Mouse (Mus musculus): ENCODE data around the gene Kcnn4. TPM values are rescaled to one million over a fixed set of nuclear protein-coding genes. Genes with fewer than 3 reads are reported as not detected.
A peak's percentile ranks its signal among the peaks of the same experiment; 100 is the strongest.

Kcnn4 gene
- total RNA-seq, 4 experiments from 2014 or later: 0.70 to 2.0 (median 1.2) TPM

DNA sequence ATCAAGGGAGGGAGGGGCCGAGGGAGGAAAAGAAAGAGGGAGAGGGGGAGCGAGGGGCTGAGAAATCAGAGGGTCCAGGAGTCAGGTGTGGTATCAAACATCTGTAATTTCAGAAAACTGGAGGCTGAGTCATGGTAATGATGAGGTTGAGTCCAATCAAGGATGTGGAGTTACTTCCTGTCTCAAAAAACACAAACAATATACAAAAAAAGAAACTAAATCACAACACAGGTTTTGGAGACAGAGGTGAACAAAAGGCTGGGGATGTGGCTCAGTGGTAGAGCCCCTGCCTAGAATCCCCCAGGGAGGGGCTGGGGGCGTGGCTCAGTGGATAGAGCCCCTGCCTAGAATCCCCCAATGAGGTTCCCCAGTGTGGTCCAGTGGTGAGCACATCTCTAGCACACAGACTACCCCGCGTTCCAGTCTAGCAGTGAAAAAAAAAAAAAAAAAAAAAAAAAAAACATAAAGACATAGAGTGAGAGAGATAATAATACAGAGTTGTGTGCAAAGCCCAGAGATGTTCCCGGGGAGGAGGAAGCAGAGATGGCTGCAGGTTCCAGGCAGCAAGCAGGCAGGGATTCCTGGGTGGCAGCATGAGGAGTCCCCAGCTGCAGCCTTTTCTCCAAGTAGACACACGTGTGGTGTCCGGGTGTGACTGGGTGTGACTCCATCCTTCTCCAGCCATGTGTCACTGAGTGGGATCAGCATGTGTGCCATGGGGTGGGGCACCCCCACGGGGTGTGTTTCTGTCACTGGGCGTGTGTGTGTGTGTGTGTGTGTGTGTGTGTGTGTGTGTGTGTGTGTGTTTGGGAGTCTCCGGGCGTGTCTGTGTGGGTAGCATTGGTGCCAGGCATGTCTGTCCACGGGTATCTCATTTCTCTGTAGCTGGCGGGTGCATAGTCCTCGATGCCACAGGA is 3.1 kb upstream of the Kcnn4 start:
- no peak for DNase-seq

DNA sequence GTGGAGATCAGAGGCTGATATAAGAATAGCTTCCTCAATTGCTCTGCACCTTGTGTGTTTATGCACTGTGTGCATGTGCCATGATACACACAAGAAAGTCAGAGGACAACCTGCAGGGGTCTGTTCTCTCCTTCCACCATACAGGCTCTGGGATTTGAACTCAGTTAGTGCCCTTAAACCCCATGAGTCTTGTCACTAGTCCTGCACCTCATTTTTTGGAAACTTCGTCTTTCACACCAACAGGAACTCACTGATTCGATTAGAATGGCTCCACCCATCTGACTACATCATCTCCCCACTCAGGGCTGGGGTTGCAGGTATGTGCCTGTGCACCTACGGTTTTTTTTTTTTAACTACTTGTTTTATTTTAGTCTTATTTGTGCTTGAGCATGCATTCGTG is 1.8 kb upstream of the Kcnn4 start:
- DNase-seq: no peak

DNA sequence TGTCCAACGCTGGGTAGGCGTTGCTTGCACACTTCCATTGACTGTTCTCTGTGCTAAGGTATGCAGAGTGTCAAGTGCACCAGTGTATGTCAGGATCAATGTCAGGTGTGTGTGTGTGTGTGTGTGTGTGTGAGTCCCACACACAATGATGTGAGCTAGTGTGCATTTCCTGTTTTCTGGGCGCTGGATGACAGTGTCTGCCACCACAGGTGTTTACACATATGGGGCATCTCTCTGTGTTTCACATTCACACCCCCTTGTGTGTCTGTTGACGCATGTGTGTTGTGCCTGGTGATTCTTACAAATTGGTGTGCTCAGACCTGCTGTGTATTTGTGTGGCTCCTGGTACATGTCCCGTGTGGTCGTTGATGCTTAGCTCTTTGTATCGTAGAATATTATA is 1.1 kb upstream of the Kcnn4 start:
- no peak for DNase-seq

DNA sequence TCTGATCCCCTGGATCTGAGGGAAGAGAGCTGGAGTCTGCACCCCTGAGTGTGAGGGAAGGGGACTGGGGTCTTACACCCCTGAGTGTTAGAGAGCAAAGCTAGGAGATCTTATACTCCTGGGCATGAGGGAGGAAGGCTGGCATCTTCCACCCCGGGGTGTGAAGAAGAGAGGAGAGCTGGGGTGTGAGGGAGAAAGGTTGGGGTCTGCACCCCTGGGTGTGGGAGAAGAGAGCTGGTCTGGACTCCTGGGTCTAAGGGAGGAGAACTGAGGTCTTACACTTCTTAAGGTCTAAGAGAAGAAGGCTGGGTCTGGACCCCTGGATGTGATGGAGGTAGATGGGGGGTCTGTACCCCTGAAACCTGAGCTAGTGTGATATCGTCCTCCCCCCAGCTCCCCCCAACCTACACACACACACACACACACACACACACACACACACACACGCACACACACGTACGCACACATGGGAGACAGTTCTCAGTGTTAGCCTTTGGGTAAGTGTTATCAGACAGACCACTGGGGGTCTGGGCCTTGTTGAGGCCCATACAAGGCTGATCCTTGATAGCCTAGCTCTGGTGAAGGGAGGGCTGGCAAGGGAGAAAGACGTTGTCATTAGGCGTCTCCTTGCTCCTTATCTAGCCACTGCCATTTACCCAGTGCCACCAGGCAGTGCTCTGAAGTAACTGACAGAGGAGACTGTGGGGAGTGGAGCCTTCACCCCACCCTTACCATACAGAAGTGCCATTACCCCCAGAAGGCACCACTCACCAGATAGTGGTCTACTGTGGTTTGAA is 1.1 kb downstream of the Kcnn4 start:
- no peak for DNase-seq

DNA sequence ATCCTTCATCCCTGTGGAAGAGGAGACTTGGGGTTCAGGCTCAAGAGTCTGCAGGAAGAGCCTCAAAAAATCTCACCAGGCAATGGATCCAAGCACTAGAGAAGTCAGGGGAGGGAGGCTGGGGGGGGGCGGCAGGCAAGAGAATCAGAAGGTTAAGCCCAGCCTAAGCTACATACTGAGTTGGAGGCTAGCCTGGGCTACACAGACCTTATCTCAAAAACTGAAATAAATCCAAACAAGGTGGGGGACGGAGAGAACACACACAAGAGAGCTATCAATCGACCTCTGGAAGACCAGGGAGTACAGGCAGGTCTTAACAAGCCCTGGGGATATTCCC is 1.7 kb downstream of the Kcnn4 start:
- DNase-seq: no peak

DNA sequence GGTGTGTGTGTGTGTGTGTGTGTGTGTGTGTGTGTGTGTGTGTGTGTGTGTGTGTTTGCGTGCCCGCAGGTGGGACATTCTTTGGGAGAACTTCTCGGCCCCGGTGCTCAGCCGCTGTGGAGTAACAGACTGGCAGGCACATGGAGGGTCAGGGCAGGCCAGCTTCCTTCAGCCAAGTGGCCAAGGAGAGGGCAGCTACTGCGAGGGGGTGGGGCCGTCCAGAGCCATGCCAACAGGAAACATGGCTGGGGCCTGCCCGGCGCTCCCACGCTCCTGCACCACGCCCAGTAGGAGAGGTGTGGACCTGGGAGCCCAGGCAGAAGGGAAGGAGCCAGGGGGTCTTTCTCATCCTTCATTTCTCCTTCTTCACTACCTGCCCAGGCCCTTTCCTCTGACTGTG is 2.2 kb downstream of the Kcnn4 start:
- DNase-seq: no peak

DNA sequence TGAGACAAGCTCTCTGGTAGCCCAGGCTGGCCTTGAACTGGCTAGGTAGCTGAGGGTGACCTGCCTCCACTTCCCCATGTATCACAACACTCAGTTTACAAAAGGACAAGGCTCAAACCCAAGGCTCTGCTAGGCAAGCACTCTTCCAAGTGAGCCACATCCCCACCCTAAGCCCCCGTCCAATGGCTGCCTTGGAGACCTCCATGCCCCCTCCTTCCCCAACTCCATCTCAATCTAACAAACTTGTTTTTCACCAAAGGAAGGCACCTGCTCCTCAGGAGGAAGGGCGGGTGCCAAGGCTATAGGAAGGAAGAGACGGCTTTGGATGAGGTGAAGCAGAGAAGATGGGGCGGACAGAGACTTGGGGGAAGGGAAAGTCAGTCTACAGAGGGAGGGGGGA is 2.7 kb downstream of the Kcnn4 start:
- DNase-seq: no peak

DNA sequence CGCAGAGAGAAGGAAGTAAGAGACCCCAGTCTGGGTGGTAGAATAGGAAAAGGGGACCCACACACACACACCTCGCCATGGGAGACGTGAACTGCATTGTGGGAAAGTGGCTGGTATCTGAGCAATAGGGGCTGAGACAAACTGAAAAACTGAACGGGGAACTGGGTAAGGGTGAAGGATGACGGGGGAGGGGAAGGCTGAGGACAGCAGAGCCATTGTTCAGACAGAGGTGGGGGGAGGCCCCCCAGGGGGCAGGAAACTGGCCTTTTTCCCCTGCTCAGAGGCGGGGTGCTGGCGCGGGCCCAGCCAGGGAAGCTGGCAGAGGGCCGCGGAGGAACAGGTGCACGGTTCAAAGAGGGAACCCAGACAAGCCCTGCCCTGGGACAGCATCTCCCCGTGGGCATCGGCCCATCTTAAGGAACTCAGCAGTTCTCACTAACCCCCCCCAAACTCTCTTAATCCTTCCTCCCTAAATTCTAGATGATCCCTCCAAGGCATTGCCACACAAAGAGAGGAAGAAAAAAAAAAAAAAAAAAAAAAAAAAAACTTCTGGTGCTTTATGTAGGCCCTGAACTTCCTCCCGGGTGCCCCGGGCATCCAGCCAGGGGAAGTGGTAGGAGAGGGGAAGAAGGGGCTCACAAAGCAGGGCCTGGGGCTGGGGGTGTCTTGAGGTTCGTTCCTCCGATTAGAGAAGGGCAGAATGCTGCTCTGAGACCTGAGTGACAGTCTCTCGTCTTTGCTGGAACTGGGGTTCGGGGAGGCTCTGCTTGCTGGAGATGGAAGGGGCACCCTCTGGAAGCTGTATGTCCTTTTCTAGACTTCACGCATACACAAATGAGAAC is 3.7 kb downstream of the Kcnn4 start:
- no peak for DNase-seq

DNA sequence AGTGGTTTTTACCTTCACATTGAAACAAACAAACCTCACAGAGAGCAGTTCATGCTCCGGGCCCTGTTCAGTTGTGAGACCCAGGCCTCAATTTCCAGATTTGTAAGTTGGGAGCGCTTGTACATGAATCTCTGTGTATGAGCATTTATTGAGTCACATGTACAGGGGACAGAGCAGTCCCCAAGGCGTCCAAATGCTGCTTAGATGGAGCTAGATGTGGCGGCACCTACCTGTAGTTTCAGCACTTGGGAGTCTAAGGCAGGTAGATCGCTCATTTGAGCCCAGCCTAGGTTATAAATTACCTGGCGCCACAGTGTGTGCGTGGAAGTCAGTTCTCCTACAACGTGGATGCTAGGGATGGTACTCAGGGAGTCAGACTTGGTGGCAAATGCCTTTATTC is 6.4 kb downstream of the Kcnn4 start:
- no peak for DNase-seq

DNA sequence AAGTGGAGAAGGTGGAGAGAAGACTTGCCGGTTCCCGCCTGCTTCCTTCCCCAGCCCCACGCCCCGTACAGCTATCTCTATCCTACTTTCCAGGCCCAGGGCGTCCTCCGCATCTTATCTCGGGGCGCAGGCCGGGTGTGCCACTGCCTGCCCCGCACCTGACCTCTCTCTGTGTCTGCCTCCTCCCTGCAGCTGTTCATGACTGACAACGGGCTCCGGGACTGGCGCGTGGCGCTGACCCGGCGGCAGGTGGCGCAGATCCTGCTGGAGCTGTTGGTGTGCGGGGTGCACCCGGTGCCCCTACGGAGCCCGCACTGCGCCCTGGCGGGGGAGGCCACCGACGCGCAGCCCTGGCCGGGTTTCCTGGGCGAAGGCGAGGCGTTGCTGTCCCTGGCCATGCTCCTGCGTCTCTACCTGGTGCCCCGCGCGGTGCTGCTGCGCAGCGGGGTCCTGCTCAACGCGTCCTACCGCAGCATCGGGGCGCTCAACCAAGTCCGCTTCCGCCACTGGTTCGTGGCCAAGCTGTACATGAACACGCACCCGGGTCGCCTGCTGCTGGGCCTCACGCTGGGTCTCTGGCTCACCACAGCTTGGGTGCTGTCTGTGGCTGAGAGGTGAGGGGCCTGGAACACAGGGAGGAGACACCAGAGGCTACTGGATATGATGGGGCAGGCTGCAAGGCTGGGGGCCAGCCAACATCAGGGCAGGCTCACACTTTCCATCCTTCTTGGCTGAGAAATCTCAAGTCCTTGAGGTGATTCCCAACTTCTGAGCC is 7.2 kb downstream of the Kcnn4 start:
- DNase-seq: no peak

DNA sequence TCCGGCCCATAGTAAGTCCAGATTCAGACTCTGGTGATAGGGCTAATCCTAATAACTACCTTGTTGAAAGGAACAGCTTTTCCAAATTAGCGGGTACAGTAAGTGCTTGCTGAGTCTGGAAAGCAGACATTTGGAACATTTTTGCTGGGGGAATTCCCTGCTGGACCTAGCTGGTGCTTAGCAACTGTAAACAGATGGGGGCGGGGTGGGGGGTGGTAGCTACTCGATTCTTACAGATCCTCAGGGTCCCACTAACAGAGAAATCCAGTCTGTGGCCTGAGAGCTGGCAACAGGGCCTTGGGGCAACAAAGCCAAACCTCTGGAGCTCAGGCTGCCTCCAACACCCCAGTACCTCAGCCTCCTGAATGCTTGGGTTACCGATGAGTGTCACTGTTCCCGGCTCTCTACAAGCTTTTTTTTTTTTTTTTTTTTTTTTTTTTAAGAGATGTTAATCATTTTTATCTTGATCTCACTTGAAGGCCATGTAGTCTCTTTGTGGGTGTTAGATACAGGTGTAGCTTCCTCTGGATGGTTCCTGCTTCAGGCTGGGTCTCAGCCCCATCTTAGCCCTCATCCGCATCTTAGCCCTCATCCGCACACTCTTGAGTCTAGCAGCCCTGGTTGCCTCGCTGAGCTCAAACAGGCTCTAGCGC is 8.1 kb downstream of the Kcnn4 start:
- DNase-seq: no peak

DNA sequence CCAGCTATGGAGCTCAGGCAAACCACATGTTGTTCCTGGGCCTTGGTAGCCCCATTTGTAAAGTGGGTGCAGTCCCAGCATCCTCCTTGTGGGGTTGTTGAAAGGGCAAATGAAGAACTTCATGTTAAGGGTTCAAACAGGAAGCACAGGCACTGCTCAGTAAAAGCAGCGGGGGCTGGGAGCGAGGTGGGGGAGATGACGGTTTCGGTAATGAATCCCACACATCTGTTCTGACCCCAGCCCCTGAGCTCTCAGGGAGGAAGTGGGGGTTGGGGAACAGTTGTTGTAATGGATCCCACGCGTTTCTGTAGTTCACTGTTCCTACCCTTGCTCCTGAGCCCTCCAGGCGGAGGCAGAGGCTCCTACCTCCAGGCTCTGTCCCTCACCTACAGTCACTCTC is 9.9 kb downstream of the Kcnn4 start:
- DNase-seq: no peak

DNA sequence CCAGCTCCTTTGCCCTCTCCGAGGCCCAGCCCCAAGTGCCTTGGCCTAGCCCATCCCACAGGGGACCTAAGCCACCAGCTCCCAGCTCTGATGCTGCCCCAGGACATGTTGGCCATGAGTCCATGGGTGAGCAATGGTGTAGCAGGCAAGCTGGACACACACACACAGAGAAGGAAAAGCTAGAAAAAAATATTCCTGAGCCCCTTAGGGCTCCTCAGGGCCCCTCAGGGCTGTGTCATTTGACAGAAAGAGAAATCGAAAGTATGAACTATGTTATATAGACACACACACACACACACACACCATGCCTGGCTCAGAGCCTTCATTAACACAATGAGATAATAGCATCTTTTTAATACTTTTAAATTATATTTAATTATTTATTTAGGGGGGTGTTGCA is 10.3 kb downstream of the Kcnn4 start:
- no peak for DNase-seq

DNA sequence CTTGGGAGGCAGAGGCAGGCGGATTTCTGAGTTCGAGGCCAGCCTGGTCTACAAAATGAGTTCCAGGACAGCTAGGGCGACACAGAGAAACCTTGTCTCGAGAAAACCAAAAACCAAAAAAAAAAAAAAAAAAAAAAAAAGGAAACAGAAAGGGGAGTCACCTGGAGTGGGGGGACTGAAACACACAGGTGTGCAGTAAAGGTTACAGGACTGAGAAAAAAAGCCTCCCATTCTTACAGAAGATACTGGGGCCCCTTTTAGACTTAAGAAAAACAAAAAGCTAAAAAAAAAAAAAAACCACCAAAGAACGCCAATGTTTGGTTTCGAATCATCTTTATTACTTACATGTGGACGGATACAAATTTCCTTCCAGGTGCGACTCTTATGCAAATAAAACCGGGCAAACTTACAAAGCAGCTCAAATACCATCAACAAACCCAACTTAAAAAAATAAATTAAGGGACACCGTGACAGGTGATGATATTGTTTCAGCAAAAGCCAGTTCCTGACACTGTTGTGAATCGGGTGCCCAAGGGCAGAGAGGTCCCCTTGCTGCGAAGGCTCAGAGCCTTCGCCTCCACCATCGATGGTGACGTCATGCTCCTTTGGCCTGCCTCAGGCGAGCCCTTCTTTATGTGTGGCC is 12.8 kb downstream of the Kcnn4 start:
- DNase-seq: no peak

DNA sequence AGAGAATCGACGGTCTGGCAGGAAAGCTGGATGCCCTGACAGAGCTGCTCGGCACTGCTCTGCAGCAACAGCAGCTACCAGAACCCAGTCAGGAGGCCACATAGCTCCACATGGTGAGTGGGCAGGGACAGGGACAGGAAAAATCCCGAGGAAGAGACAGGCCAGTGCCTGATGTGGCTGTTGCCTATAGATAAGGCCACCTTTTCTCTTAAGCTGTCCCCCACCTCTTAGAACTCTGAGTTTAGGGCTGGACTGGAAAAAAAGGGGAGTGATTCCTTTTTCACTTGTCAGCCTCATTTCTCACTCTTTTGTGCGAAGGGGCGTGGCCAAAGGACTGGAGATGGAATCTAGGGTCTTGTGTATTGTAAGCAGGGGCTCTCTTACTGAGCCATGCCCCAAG is 14.0 kb downstream of the Kcnn4 start:
- no peak for DNase-seq

DNA sequence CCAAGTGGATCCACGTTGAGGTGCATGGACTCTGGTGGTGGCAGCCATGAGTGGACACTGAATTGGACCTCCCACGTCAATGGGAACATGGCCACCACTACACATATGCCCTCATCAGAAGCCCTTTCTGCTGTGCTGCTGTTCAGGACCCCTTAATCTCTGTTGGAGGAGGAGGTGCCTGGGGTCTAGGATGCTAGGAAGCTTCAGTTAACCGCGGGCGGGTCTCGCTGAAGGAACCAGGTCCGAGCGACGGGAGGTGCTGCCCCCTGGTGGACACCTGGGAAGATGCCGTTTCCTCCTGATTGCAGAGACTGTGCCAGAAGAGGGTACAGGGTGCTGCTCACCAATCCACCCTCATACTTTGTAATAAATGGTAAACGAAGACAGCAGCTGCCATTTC is 14.8 kb downstream of the Kcnn4 start:
- DNase-seq: peak; percentile 50

DNA sequence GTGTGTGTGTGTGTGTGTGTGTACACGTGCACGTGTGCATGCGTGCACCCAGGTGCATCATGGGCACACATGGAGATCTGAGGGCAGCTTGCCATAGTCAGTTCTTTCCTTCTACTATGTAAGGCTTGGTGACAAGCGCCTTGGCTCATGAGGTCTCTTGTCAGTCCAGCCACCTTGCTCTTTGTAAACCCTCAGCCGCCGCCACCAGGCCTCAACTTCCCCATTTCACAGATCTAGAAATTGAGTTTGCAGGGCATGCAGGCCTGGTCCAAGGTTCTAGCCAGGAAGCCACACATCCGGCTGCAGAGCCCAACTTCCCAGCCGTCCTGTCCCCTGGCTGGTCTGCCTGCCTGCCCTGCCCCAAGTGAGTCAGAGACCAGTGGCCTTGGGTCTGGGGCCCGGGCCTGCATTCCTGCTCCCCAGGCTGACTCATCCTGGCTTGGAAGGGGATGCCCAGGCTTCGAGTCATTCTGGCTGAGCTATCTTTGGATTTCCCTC is 17.0 kb downstream of the Kcnn4 start:
- peak; percentile 94 for DNase-seq

DNA sequence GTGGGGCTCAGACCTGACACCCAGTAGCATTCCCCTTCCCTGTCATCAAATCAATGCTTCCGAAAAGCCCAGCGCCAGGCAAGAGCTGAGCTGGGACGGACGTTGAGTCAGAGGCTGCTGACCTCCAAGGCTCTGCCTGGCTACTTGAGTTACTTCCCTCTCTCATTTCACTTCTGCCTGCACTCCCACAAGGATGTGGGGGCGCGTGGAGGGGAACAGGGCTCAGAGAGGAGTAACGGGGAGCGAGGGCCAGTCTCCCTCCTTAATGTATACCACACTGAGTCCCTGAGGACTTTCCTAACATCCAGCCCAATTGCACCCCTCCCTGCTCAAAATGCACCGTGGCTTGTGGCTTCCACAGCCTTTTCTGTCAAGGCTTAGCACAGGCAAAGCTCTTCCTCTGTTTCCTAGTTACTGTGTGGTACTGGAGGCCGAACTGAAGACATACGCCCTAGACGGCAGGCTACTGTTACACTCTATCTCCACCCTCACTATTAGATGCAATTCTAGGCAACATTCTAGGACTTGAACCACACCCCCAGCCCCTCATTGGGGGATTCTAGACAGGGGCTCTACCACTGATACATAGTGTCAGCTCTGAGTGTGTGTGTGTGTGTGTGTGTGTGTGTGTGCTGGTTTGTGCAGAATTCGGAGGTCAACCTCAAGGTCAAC is 19.6 kb downstream of the Kcnn4 start:
- no peak for DNase-seq

DNA sequence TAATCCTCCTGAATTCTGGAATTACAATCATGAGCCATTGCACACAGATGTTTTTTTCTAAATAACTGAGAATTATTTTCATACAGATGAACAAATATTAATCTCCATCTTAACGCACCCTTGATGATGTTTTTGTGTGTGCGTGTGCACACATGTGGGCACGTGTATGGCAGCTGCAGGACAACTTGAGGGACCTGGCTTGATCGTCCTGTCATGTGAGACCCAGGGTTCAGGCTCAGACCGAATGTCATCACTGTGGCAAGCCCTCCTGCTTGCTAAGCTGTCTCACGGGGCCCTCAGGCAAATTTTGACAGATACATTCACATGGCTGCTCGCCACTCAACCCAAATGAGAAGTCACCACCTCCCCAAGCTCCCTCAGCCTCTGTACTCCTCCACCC is 20.4 kb downstream of the Kcnn4 start:
- DNase-seq: no peak

DNA sequence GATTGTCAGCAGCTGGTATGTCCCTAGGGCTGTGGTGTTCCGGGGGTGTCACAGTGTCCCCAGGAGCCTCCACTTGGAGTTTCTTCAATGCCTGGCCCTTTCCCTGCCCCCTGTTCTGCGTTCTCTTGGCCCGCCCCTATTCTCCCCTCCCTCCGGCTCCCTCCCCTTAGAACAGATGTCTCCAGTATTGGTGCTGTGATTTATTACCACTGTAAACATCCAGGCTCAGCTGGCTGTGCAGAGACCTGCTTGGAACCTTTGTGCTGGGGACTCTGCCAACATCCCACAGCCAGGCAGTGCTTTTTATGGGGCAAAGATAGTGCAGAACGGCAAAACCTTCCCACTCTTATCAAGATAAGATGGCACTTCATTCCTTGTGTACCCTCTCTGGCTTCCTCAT is 21.0 kb downstream of the Kcnn4 start:
- no peak for DNase-seq

Data from adrenal gland, adult 8-10 months (tissue).